Mouse (Mus musculus) ES-Bruce4 (cell line): ENCODE data around the gene Akr1b8.

Experiments
- EP300 ChIP-seq: IDR thresholded peaks from 2 replicates; pipeline ENCODE4 v1.6.1; 2011; ENCODE audit warnings: low read depth, low read length; ENCODE audit not compliant: insufficient read depth
- POLR2A ChIP-seq: IDR thresholded peaks from one replicate; pipeline ENCODE4 v1.8.1; 2011; ENCODE audit warnings: low read length; ENCODE audit not compliant: insufficient read depth

GRCm38 (mm10) chr6:34384701-34385370, 30.9 kb downstream of the Akr1b8 start:
- no peak for TF ChIP-seq POLR2A
- no peak for TF ChIP-seq EP300
